In genomic region chr11:120183180-120183579, GRCm38 (mm10) we compare ENCODE assay signal across 10 mouse cellular contexts. TPM values are rescaled to one million over a fixed set of nuclear protein-coding genes. Genes with fewer than 3 reads are reported as not detected.
DNase-seq lines count a peak whose midpoint lies in the region; ATAC-seq and TF ChIP-seq lines count a peak whose summit lies in the region.
"Had no signal": no experiment of that assay in that cellular context is flagged by ENCODE, and none has a peak within 500 bp of the region (broad histone marks: within the 10 kb centered on the region; RNA-seq: fewer than 3 reads in every experiment).

No protein-coding gene starts in this region.

- peaks cover 56% of the 10 kb centered on the region for H3K4me1 ChIP-seq in heart, embryonic 13.5 days
- peaks cover 77% of the 10 kb centered on the region for H3K4me1 ChIP-seq in E14TG2a.4 (replicated peaks; ENCODE audit: low read depth, low read length)
- H3K4me1 ChIP-seq in embryonic facial prominence, embryonic 13.5 days: peaks cover 55% of the 10 kb centered on the region
- H3K4me1 ChIP-seq in limb, embryonic 13.5 days: peaks cover 51% of the 10 kb centered on the region

- no peak overlapping the region for H3K4me2 ChIP-seq in heart, embryonic 13.5 days
- H3K4me2 ChIP-seq in embryonic facial prominence, embryonic 13.5 days: peak overlapping the region; percentile 96
- no peak overlapping the region for H3K4me2 ChIP-seq in limb, embryonic 13.5 days (replicated peaks)

- no peak for ATAC-seq in heart, embryonic 13.5 days (ENCODE audit: extremely low read depth, insufficient number of reproducible peaks, low FRiP score, low TSS enrichment)
- no peak for ATAC-seq in embryonic facial prominence, embryonic 13.5 days (ENCODE audit: insufficient number of reproducible peaks, insufficient read depth, low FRiP score, low TSS enrichment, low read depth)
- ATAC-seq in limb, embryonic 13.5 days (ENCODE audit: low FRiP score, low read depth): no peak
- ATAC-seq: CD4-positive, CD25-positive, alpha-beta regulatory T cell, adult 4 months had no signal

- WGBS in heart, embryonic 13.5 days: 50% methylated on average over 1 of the region's 1 CpGs
- WGBS in embryonic facial prominence, embryonic 13.5 days: 30% methylated on average over 1 of the region's 1 CpGs
- WGBS in limb, embryonic 13.5 days: 45% methylated on average over 1 of the region's 1 CpGs

- H3K36me3 ChIP-seq in heart, embryonic 13.5 days: peaks cover 9% of the 10 kb centered on the region; the same call in 1 of the 2 replicates
- H3K36me3 ChIP-seq in E14TG2a.4 (ENCODE audit: insufficient read depth, low read length): no peaks in the 10 kb centered on the region
- H3K36me3 ChIP-seq in embryonic facial prominence, embryonic 13.5 days: peaks cover 5% of the 10 kb centered on the region; the same call in 1 of the 2 replicates
- H3K36me3 ChIP-seq in limb, embryonic 13.5 days: peaks cover 6% of the 10 kb centered on the region; the same call in 1 of the 2 replicates

- H3K4me3 ChIP-seq in heart, embryonic 13.5 days: no peak overlapping the region
- H3K4me3 ChIP-seq in E14TG2a.4 (replicated peaks; ENCODE audit: low read length): peak overlapping the region; percentile 74
- no peak overlapping the region for H3K4me3 ChIP-seq in embryonic facial prominence, embryonic 13.5 days
- H3K4me3 ChIP-seq in limb, embryonic 13.5 days: no peak overlapping the region

- no peak for DNase-seq in heart, adult 18-20 months
- DNase-seq in testis, postnatal 10 days (ENCODE audit: low spot score): no peak
- DNase-seq in frontal cortex, postnatal 14 days (ENCODE audit: low spot score in 2 of 2): no peak
- DNase-seq in B cell, adult 2 months: no peak
- DNase-seq: right cerebral cortex, adult 18-20 months had no signal

- H3K27ac ChIP-seq in heart, embryonic 13.5 days (replicated peaks): 0 out of 2 replicates have a peak overlapping the region, but pooled peaks have one; percentile 97
- peak overlapping the region; percentile 97 for H3K27ac ChIP-seq in embryonic facial prominence, embryonic 13.5 days
- no peak overlapping the region for H3K27ac ChIP-seq in limb, embryonic 13.5 days

- TF ChIP-seq CTCF in E14TG2a.4 (conservative IDR thresholded peaks at IDR 0.05; ENCODE audit: low read length): no peak

- H3K9me3 ChIP-seq in heart, embryonic 13.5 days: no peaks in the 10 kb centered on the region
- H3K9me3 ChIP-seq in E14TG2a.4 (ENCODE audit: low read length): no peaks in the 10 kb centered on the region
- no peaks in the 10 kb centered on the region for H3K9me3 ChIP-seq in embryonic facial prominence, embryonic 13.5 days
- no peaks in the 10 kb centered on the region for H3K9me3 ChIP-seq in limb, embryonic 13.5 days

- H3K9ac ChIP-seq in heart, embryonic 13.5 days: peak overlapping the region; percentile 96
- peak overlapping the region; percentile 98; the same call in 1 of the 2 replicates for H3K9ac ChIP-seq in embryonic facial prominence, embryonic 13.5 days
- H3K9ac ChIP-seq in limb, embryonic 13.5 days: 0 out of 2 replicates have a peak overlapping the region, but pooled peaks have one; percentile 99

- no peaks in the 10 kb centered on the region for H3K27me3 ChIP-seq in heart, embryonic 13.5 days (replicated peaks)
- peaks cover 37% of the 10 kb centered on the region for H3K27me3 ChIP-seq in E14TG2a.4 (ENCODE audit: insufficient read depth, low read length)
- H3K27me3 ChIP-seq in embryonic facial prominence, embryonic 13.5 days: no peaks in the 10 kb centered on the region
- H3K27me3 ChIP-seq in limb, embryonic 13.5 days: no peaks in the 10 kb centered on the region

RNA-seq across cellular contexts. Expression of gene Slc38a10, which starts 32.0 kb away (rescaled TPM):
- polyA plus RNA-seq in heart, embryonic 13.5 days (2015; fragmentation: Nextera tagmentation; extraction: Ambion mirVana): 83.7 and 88.0 TPM in 2 replicates
- 10 to 100 TPM; 89.2 to 93.9 TPM for total RNA-seq in heart, adult 18-20 months (2021)
- 92.9 and 94.5 TPM in 2 replicates for polyA plus RNA-seq in embryonic facial prominence, embryonic 13.5 days (2015; fragmentation: Nextera tagmentation; extraction: Ambion mirVana)
- polyA plus RNA-seq in limb, embryonic 13.5 days (2015; fragmentation: Nextera tagmentation; extraction: Ambion mirVana): 86.4 and 94.5 TPM in 2 replicates

RNA-seq across cellular contexts. Expression of gene Bahcc1, which starts 49.6 kb away (rescaled TPM):
- polyA plus RNA-seq in heart, embryonic 13.5 days (2015; fragmentation: Nextera tagmentation; extraction: Ambion mirVana): 4.4 and 5.2 TPM in 2 replicates
- total RNA-seq in heart, adult 18-20 months (2021): 1 to 10 TPM; 3.5 to 5.0 TPM
- 13.1 and 13.9 TPM in 2 replicates for polyA plus RNA-seq in embryonic facial prominence, embryonic 13.5 days (2015; fragmentation: Nextera tagmentation; extraction: Ambion mirVana)
- polyA plus RNA-seq in limb, embryonic 13.5 days (2015; fragmentation: Nextera tagmentation; extraction: Ambion mirVana): 12.7 and 13.8 TPM in 2 replicates
- polyA plus RNA-seq: CD4-positive, CD25-positive, alpha-beta regulatory T cell, adult 4 months had no signal
